Mouse (Mus musculus) lung, postnatal 0 days (tissue): ENCODE data around the gene Smdt1. TPM values are rescaled to one million over a fixed set of nuclear protein-coding genes. Genes with fewer than 3 reads are reported as not detected.
A peak's percentile ranks its signal among the peaks of the same experiment; 100 is the strongest.

Source experiments
- ATAC-seq: fragments of 200-750 bp; cut with Nextera tagmentation; 2 replicates; pipeline ENCODE4 v1.8.0; 2017; ENCODE audit warnings: moderate library complexity
- DNase-seq: peaks from one replicate; pipeline ENCODE4 v3.0.0-alpha.2; 2016; ENCODE audit warnings: low spot score
- H3K27ac ChIP-seq: fragments of 300-500 bp; sonication (generic); 2 replicates; pipeline ENCODE4 v1.5.1; 2014; ENCODE audit warnings: antibody characterized with exemption, mild to moderate bottlenecking, low read length, mixed read lengths
- H3K27me3 ChIP-seq: fragments of 300-500 bp; sonication (generic); replicated peaks from 2 replicates; pipeline ENCODE4 v1.6.1; 2014; ENCODE audit warnings: low read length, mixed read lengths; ENCODE audit not compliant: insufficient read depth
- H3K36me3 ChIP-seq: fragments of 300-500 bp; sonication (generic); 2 replicates; pipeline ENCODE4 v1.6.1; 2014; ENCODE audit warnings: low read length, mixed read lengths; ENCODE audit not compliant: insufficient read depth
- H3K4me1 ChIP-seq: fragments of 300-500 bp; sonication (generic); 2 replicates; pipeline ENCODE4 v1.6.1; 2014; ENCODE audit warnings: antibody characterized with exemption, low read depth, low read length, mixed read lengths; ENCODE audit not compliant: insufficient read depth
- H3K4me2 ChIP-seq: fragments of 300-500 bp; sonication (generic); replicated peaks from 2 replicates; pipeline ENCODE4 v1.6.1; 2014; ENCODE audit warnings: low read depth, mild to moderate bottlenecking, low read length, moderate library complexity, mixed read lengths
- H3K4me3 ChIP-seq: fragments of 300-500 bp; sonication (generic); 2 replicates; pipeline ENCODE4 v1.5.1; 2014; ENCODE audit warnings: low read depth, low read length
- H3K9ac ChIP-seq: fragments of 300-500 bp; sonication (generic); replicated peaks from 2 replicates; pipeline ENCODE4 v1.6.1; 2014; ENCODE audit warnings: low read depth, mild to moderate bottlenecking
- H3K9me3 ChIP-seq: fragments of 300-500 bp; sonication (generic); 2 replicates; pipeline ENCODE4 v1.6.1; 2016; ENCODE audit warnings: low read length, mixed read lengths
- CTCF ChIP-seq: IDR thresholded peaks from 2 replicates; pipeline ENCODE4 v1.5.1; 2016; ENCODE audit warnings: antibody characterized with exemption, mild to moderate bottlenecking
- EP300 ChIP-seq: IDR thresholded peaks from 2 replicates; pipeline ENCODE4 v1.6.1; 2016; ENCODE audit warnings: antibody characterized with exemption, mild to moderate bottlenecking, control low read depth
- WGBS: fragments of 180-500 bp; shearing (Covaris S2); extraction: QIAGEN DNeasy Blood & Tissue Kit; methylation state at CpG from one replicate; pipeline ENCODE4 v1.1.7; 2014; 5-methylcytosine and 5-hydroxymethylcytosine counted together
- polyA plus RNA-seq: library from polyadenylated mRNA; unstranded; fragments of >200 nt; fragmentation: Nextera tagmentation; extraction: Ambion mirVana; gene quantifications from 2 replicates; pipeline ENCODE4 v1.2.1, GENCODE M21; 2015

Smdt1 gene
- polyA plus RNA-seq, 1 experiment from 2014 or later, result 276 TPM

DNA sequence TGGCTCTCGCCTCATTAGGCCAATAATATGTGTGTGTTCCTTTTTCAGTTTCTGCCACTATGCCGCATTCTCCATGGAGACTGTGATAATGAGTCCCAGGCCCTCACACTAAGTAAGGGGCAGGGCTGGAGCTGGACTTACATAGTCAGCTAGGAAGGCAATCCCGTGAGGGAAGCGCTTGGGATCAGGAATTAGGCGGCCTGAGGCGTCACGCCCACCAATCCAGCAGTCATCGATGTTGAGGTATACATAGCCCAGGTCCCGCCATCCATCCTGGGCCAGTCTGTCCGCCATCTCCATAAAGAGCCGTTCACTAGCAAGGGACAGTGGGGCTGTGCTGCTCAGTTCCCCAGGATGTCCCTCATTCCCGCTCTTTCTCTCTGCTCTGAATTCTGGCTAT, 2.1 kb upstream of the Smdt1 start:
- peaks cover 7% of the 10 kb centered on the region; the same call in 1 of the 2 replicates for H3K4me1 ChIP-seq
- ATAC-seq, result no peak
- H3K4me3 ChIP-seq, result no peak overlapping the region
- no peak for DNase-seq
- no peak overlapping the region for H3K4me2 ChIP-seq
- peaks cover 21% of the 10 kb centered on the region for H3K36me3 ChIP-seq
- TF ChIP-seq CTCF (no peak), EP300 (no peak)
- WGBS, result 93% methylated on average over 12 of the region's 12 CpGs
- H3K27ac ChIP-seq, result no peak overlapping the region
- no peaks in the 10 kb centered on the region for H3K9me3 ChIP-seq
- H3K27me3 ChIP-seq, result no peaks in the 10 kb centered on the region
- no peak overlapping the region for H3K9ac ChIP-seq

DNA sequence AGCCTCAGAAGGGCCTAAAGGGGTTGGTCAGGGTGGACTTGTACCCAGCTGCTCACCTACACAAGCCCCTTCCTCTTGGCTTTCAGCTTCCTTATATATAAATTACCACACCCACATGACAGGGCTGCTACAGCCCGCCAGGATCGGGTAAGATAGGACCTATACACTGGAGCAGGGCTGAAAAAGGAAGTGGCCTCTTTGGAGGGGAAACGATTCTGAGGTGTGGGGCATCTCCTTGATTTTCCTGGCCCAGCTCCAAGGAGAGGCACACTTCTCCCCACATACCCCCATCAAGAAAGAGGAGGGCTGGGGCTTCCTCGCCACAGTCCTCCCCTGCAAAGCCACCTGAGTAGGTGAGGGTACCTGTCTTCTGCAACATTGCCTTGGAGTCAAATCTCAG, 884 bp upstream of the Smdt1 start:
- Histone ChIP-seq H3K4me3 (peak overlapping the region; percentile 67), H3K27ac (no peak overlapping the region), H3K9me3 (no peaks in the 10 kb centered on the region), H3K4me2 (peak overlapping the region; percentile 64), H3K27me3 (no peaks in the 10 kb centered on the region), H3K9ac (peak overlapping the region; percentile 68), H3K4me1 (peaks cover 7% of the 10 kb centered on the region; the same call in 1 of the 2 replicates), H3K36me3 (peaks cover 21% of the 10 kb centered on the region)
- WGBS, result 8% methylated on average over 4 of the region's 4 CpGs
- DNase-seq (peak; percentile 48), ATAC-seq (no peak)
- TF ChIP-seq CTCF, result no peak
- TF ChIP-seq EP300, result no peak

- Histone ChIP-seq H3K4me3 (peak overlapping the region; percentile 67), H3K27ac (peak overlapping the region; percentile 74; the same call in 1 of the 2 replicates), H3K36me3 (peaks cover 18% of the 10 kb centered on the region), H3K4me2 (peak overlapping the region; percentile 64), H3K9me3 (no peaks in the 10 kb centered on the region), H3K4me1 (peaks cover 7% of the 10 kb centered on the region; the same call in 1 of the 2 replicates), H3K9ac (peak overlapping the region; percentile 68; the same call in 1 of the 2 replicates), H3K27me3 (no peaks in the 10 kb centered on the region)
- DNase-seq (no peak), ATAC-seq (no peak)
- WGBS, result 47% methylated on average over 10 of the region's 10 CpGs
- no peak for TF ChIP-seq CTCF
- TF ChIP-seq EP300, result no peak
Measured at GRCm38 (mm10) chr15:82339150-82339549, 391 bp downstream of the Smdt1 start.

DNA sequence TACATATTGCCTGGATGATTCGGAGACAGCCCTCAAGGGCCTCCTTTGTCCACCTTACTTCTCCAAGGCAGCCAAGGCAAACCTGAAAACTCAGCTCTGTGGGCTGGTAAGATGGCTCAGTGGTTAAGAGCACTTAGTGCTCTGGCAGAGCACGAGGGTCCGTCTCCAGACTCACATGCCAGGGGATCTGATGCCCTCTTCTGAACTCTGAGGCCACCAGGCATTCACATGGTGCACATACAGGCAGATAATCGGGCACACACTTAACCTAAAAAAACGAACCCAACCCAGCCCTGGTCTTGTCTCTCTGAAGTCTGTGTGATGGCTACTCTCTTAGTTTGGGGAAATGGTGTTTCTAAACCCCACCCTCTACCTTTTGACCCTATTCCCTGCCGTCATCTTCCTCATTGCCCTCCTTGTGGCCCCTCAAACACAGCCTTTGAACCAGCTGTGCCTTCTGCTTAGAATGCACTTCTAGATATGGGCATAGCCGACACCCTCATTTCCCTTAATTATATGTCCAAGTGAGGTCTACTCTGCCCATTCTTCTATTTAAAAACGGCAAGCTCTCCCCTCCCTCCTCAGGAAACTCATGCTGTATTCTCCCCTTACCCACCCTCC, 985 bp downstream of the Smdt1 start:
- H3K27ac ChIP-seq, result peak overlapping the region; percentile 73; the same call in 1 of the 2 replicates

DNA sequence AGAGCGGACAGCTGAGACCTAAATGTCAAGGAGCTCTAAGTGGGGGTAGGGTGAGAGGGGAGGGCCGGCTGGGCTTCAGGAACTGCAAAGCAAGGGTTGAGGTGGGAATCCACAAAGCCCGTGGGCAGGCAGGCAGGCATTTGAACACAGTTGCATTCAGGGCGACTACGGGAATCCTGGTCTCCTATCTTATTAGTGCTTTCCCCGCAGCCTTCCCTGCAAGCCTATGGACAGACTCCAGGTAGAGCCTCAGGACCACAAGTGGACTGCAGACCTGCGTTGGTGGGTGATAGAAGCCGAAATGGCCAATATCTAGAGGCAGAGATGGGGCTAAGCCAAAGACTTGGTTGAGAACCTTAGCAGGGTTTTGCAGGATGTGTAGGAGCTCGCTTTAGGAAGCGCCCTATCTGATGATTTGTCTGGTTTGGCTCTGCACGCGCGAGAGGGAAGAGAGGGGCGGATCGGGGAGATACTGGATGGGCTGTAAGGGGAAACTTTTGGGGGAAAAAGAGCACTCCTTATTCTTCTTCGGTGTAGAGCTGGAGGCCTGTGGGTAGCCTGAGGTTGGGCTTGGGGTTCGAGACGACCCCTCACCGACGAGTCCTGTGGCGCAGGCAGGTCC, 1.8 kb downstream of the Smdt1 start:
- WGBS, result 31% methylated on average over 19 of the region's 21 CpGs
- DNase-seq, result peak; percentile 35

More for the DNA sequence above, 985 bp downstream of the Smdt1 start:
- peaks cover 7% of the 10 kb centered on the region; the same call in 1 of the 2 replicates for H3K4me1 ChIP-seq
- ATAC-seq (no peak), DNase-seq (peak; percentile 27)
- H3K9me3 ChIP-seq, result no peaks in the 10 kb centered on the region
- no peak overlapping the region for H3K4me3 ChIP-seq
- no peak for TF ChIP-seq CTCF
- TF ChIP-seq EP300, result no peak
- 58% methylated on average over 8 of the region's 8 CpGs for WGBS
- H3K4me2 ChIP-seq, result no peak overlapping the region
- H3K36me3 ChIP-seq, result peaks cover 12% of the 10 kb centered on the region
- H3K9ac ChIP-seq, result no peak overlapping the region
- no peaks in the 10 kb centered on the region for H3K27me3 ChIP-seq

GRCm38 (mm10) chr15:82341036-82341501, 2.3 kb downstream of the Smdt1 start:
- Histone ChIP-seq H3K36me3 (no peaks in the 10 kb centered on the region), H3K27me3 (no peaks in the 10 kb centered on the region), H3K27ac (peak overlapping the region; percentile 73), H3K9me3 (no peaks in the 10 kb centered on the region), H3K4me1 (peaks cover 7% of the 10 kb centered on the region; the same call in 1 of the 2 replicates), H3K4me3 (peak overlapping the region; percentile 46), H3K9ac (peak overlapping the region; percentile 72), H3K4me2 (peak overlapping the region; percentile 79)
- DNase-seq (peak; percentile 80), ATAC-seq (peak; percentile 1; the same call in 1 of the 2 replicates)
- TF ChIP-seq CTCF (peak; percentile 2; the same call in 1 of the 2 replicates), EP300 (no peak)
- under 1% methylated on average over 36 of the region's 40 CpGs for WGBS

More for the DNA sequence above, 1.8 kb downstream of the Smdt1 start:
- ATAC-seq, result no peak
- Histone ChIP-seq H3K36me3 (peaks cover 4% of the 10 kb centered on the region), H3K27me3 (no peaks in the 10 kb centered on the region), H3K27ac (peak overlapping the region; percentile 73), H3K9me3 (no peaks in the 10 kb centered on the region), H3K4me2 (peak overlapping the region; percentile 79), H3K4me3 (peak overlapping the region; percentile 46), H3K9ac (peak overlapping the region; percentile 72), H3K4me1 (peaks cover 7% of the 10 kb centered on the region; the same call in 1 of the 2 replicates)
- TF ChIP-seq CTCF (no peak), EP300 (no peak)
